Mouse (Mus musculus) layer of hippocampus, postnatal 25 days (tissue): Measurements from ENCODE around the gene Tnfaip3. TPM values are rescaled to one million over a fixed set of nuclear protein-coding genes. Genes with fewer than 3 reads are reported as not detected.
A peak's percentile ranks its signal among the peaks of the same experiment; 100 is the strongest.

Experiments used
- DNase-seq, 2 experiments: peaks; one replicate each; pipeline ENCODE4 v3.0.0; 2022; ENCODE audit warnings: mixed read lengths in 2 of 2, low spot score in 1 of 2; ENCODE audit errors: extremely low spot score in 1 of 2
- total RNA-seq, 2 experiments: library from RNA; stranded (reverse); gene quantifications; 2 replicates each; pipeline ENCODE4 v1.2.3; 2021

Gene Tnfaip3
- total RNA-seq, 2 experiments from 2014 or later, result 4.4 to 5.0 TPM

GRCm38 (mm10) chr10:19016823-19017471 lies 1.5 kb upstream of the Tnfaip3 start:
- DNase-seq, result no peak

GRCm38 (mm10) chr10:19014381-19015256 lies 838 bp downstream of the Tnfaip3 start:
- DNase-seq, result peak in 1 of 2 experiments; percentile 8

- no peak for DNase-seq
These were observed 2.1 kb downstream of the Tnfaip3 start for GRCm38 (mm10) chr10:19013351-19013750.

- DNase-seq, result no peak
These were observed 2.8 kb downstream of the Tnfaip3 start for GRCm38 (mm10) chr10:19012616-19013015.

GRCm38 (mm10) chr10:19011832-19012440 lies 3.5 kb downstream of the Tnfaip3 start:
- DNase-seq, result no peak

- no peak for DNase-seq
These were observed 5.0 kb downstream of the Tnfaip3 start for GRCm38 (mm10) chr10:19010414-19010813.

GRCm38 (mm10) chr10:19009186-19009672 lies 6.2 kb downstream of the Tnfaip3 start:
- DNase-seq, result no peak

- no peak for DNase-seq
These were observed 6.9 kb downstream of the Tnfaip3 start for GRCm38 (mm10) chr10:19008607-19008940.

GRCm38 (mm10) chr10:19007897-19008606 lies 7.4 kb downstream of the Tnfaip3 start:
- DNase-seq, result no peak

GRCm38 (mm10) chr10:19002091-19002785 lies 13.2 kb downstream of the Tnfaip3 start:
- DNase-seq, result peak; percentile 37 to 50

- peak in 1 of 2 experiments; percentile 14 for DNase-seq
These were observed 16.0 kb downstream of the Tnfaip3 start for GRCm38 (mm10) chr10:18999427-18999826.

GRCm38 (mm10) chr10:18996331-18996730 lies 19.1 kb downstream of the Tnfaip3 start:
- no peak for DNase-seq

GRCm38 (mm10) chr10:18995465-18996261 lies 19.8 kb downstream of the Tnfaip3 start:
- no peak for DNase-seq

GRCm38 (mm10) chr10:18992971-18993370 lies 22.5 kb downstream of the Tnfaip3 start:
- DNase-seq, result no peak

GRCm38 (mm10) chr10:18991057-18991456 lies 24.4 kb downstream of the Tnfaip3 start:
- DNase-seq, result no peak

GRCm38 (mm10) chr10:18987907-18988199 lies 27.6 kb downstream of the Tnfaip3 start:
- no peak for DNase-seq

GRCm38 (mm10) chr10:18987046-18987906 lies 28.2 kb downstream of the Tnfaip3 start:
- no peak for DNase-seq

- DNase-seq, result no peak
These were observed 29.9 kb downstream of the Tnfaip3 start for GRCm38 (mm10) chr10:18985516-18985915.
